Comparison of ENCODE assay signal across 30 mouse cellular contexts in genomic region chr11:18266161-18266560, GRCm38 (mm10).
DNase-seq lines count a peak whose midpoint lies in the region; ATAC-seq and TF ChIP-seq lines count a peak whose summit lies in the region.
"Had no signal": no experiment of that assay in that cellular context is flagged by ENCODE, and none has a peak within 500 bp of the region (broad histone marks: within the 10 kb centered on the region; RNA-seq: fewer than 3 reads in every experiment).

No protein-coding gene starts in this region.

- H3K9me3 ChIP-seq in forebrain, embryonic 15.5 days = no peaks in the 10 kb centered on the region
- no peaks in the 10 kb centered on the region for H3K9me3 ChIP-seq in forebrain, embryonic 10.5 days
- H3K9me3 ChIP-seq in forebrain, postnatal 0 days (ENCODE audit: low read length) = no peaks in the 10 kb centered on the region
- H3K9me3 ChIP-seq: embryonic facial prominence, embryonic 10.5 days; embryonic facial prominence, embryonic 13.5 days; heart, embryonic 12.5 days; heart, embryonic 15.5 days; hindbrain, embryonic 10.5 days; hindbrain, embryonic 13.5 days; intestine, embryonic 15.5 days had no signal

- ATAC-seq in forebrain, embryonic 15.5 days (replicated peaks) = peak; percentile 35; the same call in 1 of the 2 replicates
- no peak for ATAC-seq in forebrain, postnatal 0 days
- no peak for ATAC-seq in granulocyte monocyte progenitor cell, adult 5-6 weeks (replicated peaks; ENCODE audit: poor library complexity, severe bottlenecking)
- ATAC-seq: CD4-positive, CD25-positive, alpha-beta regulatory T cell, adult 4 months; hindbrain, embryonic 16.5 days; intestine, embryonic 15.5 days had no signal

- TF ChIP-seq CTCF in brain, embryonic 14.5 days (IDR thresholded peaks at IDR 0.05; ENCODE audit: borderline replicate concordance, extremely low read depth, insufficient read depth, insufficient read length) = no peak
- TF ChIP-seq CTCF in forebrain, postnatal 0 days (IDR thresholded peaks at IDR 0.05; ENCODE audit: low read depth) = no peak

- H3K27me3 ChIP-seq in forebrain, embryonic 15.5 days = no peaks in the 10 kb centered on the region
- H3K27me3 ChIP-seq in forebrain, embryonic 10.5 days (ENCODE audit: poor library complexity, severe bottlenecking) = no peaks in the 10 kb centered on the region
- H3K27me3 ChIP-seq in forebrain, postnatal 0 days (ENCODE audit: insufficient read depth, low read length) = no peaks in the 10 kb centered on the region
- H3K27me3 ChIP-seq: embryonic facial prominence, embryonic 13.5 days; heart, embryonic 12.5 days; heart, embryonic 15.5 days; hindbrain, embryonic 13.5 days; intestine, embryonic 15.5 days had no signal

- H3K4me1 ChIP-seq in forebrain, embryonic 15.5 days = no peaks in the 10 kb centered on the region
- H3K4me1 ChIP-seq in forebrain, embryonic 10.5 days = no peaks in the 10 kb centered on the region
- no peaks in the 10 kb centered on the region for H3K4me1 ChIP-seq in forebrain, postnatal 0 days (ENCODE audit: insufficient read depth)
- H3K4me1 ChIP-seq: embryonic facial prominence, embryonic 10.5 days; embryonic facial prominence, embryonic 13.5 days; heart, embryonic 12.5 days; heart, embryonic 15.5 days; hindbrain, embryonic 10.5 days; intestine, embryonic 15.5 days had no signal

- H3K9ac ChIP-seq in forebrain, embryonic 15.5 days (replicated peaks) = no peak overlapping the region
- no peak overlapping the region for H3K9ac ChIP-seq in forebrain, postnatal 0 days
- H3K9ac ChIP-seq: embryonic facial prominence, embryonic 13.5 days; heart, embryonic 12.5 days; heart, embryonic 15.5 days; hindbrain, embryonic 13.5 days; intestine, embryonic 15.5 days had no signal

- no peak overlapping the region for H3K27ac ChIP-seq in forebrain, embryonic 15.5 days (replicated peaks)
- no peak overlapping the region for H3K27ac ChIP-seq in forebrain, embryonic 10.5 days
- no peak overlapping the region for H3K27ac ChIP-seq in forebrain, postnatal 0 days (ENCODE audit: low read depth, low read length)
- H3K27ac ChIP-seq: embryonic facial prominence, embryonic 10.5 days; embryonic facial prominence, embryonic 13.5 days; gastrocnemius, adult 2 months; heart, embryonic 15.5 days; hindbrain, embryonic 10.5 days; hindbrain, embryonic 13.5 days; intestine, embryonic 15.5 days had no signal

- 38% methylated on average over 2 of the region's 2 CpGs for WGBS in forebrain, embryonic 15.5 days
- 94% methylated on average over 2 of the region's 2 CpGs for WGBS in forebrain, embryonic 10.5 days
- 37% methylated on average over 2 of the region's 2 CpGs for WGBS in forebrain, postnatal 0 days

- H3K4me2 ChIP-seq in forebrain, embryonic 15.5 days (replicated peaks) = no peak overlapping the region
- no peak overlapping the region for H3K4me2 ChIP-seq in forebrain, postnatal 0 days (ENCODE audit: low read depth)
- H3K4me2 ChIP-seq: embryonic facial prominence, embryonic 13.5 days; heart, embryonic 12.5 days; heart, embryonic 15.5 days; hindbrain, embryonic 13.5 days; intestine, embryonic 15.5 days had no signal

- H3K4me3 ChIP-seq in forebrain, embryonic 15.5 days = no peak overlapping the region
- no peak overlapping the region for H3K4me3 ChIP-seq in forebrain, embryonic 10.5 days
- no peak overlapping the region for H3K4me3 ChIP-seq in forebrain, postnatal 0 days (ENCODE audit: low read depth, low read length)
- H3K4me3 ChIP-seq: embryonic facial prominence, embryonic 10.5 days; embryonic facial prominence, embryonic 13.5 days; erythroblast, embryonic 14.5 days; gastrocnemius, adult 2 months; heart, embryonic 12.5 days; heart, embryonic 15.5 days; hindbrain, embryonic 10.5 days; hindbrain, embryonic 13.5 days; intestine, embryonic 15.5 days had no signal

- no peak for TF ChIP-seq POLR2A in brain, embryonic 14.5 days (IDR thresholded peaks at IDR 0.05; ENCODE audit: borderline replicate concordance, extremely low read depth, insufficient read depth, insufficient read length, poor library complexity, severe bottlenecking)

- no peak for DNase-seq in forebrain, embryonic 10.5 days (ENCODE audit: extremely low spot score, low spot score)
- peak; percentile 35 for DNase-seq in brain, adult 2 months (ENCODE audit: low read depth, low spot score)
- peak; percentile 71 for DNase-seq in brain, embryonic 14.5 days (ENCODE audit: low read depth)
- DNase-seq in forebrain, postnatal 0 days = peak; percentile 30
- no peak for DNase-seq in adrenal gland, postnatal 25 days
- DNase-seq: adrenal gland, adult 2 months; adrenal gland, postnatal 14 days; cerebellum, adult 11-12 months; cerebellum, adult 8-10 months; cerebellum, postnatal 10 days; cerebellum, postnatal 36 days; embryo, embryonic 11 days; gastrocnemius, adult 2 months; gastrocnemius, postnatal 14 days; heart, adult 18-20 months; heart, postnatal 10 days; heart, postnatal 36 days; kidney, adult 11 months had no signal

- no peaks in the 10 kb centered on the region for H3K36me3 ChIP-seq in forebrain, embryonic 15.5 days
- H3K36me3 ChIP-seq in forebrain, embryonic 10.5 days (replicated peaks) = no peaks in the 10 kb centered on the region
- H3K36me3 ChIP-seq in forebrain, postnatal 0 days (ENCODE audit: insufficient read depth) = no peaks in the 10 kb centered on the region
- H3K36me3 ChIP-seq: embryonic facial prominence, embryonic 10.5 days; embryonic facial prominence, embryonic 13.5 days; heart, embryonic 12.5 days; heart, embryonic 15.5 days; hindbrain, embryonic 10.5 days; hindbrain, embryonic 13.5 days; intestine, embryonic 15.5 days had no signal

Comparison
In these comparisons a context has a peak if more than half of its experiments do, and no peak if none do; other contexts are left out.
1. DNase-seq: peak in brain, adult 2 months (single experiment), brain, embryonic 14.5 days (single experiment) and forebrain, postnatal 0 days (single experiment); none in forebrain, embryonic 10.5 days (single experiment) and adrenal gland, postnatal 25 days (single experiment).